Mouse (Mus musculus): ENCODE measurements around the gene Polrmt.

The Polrmt gene

DNA sequence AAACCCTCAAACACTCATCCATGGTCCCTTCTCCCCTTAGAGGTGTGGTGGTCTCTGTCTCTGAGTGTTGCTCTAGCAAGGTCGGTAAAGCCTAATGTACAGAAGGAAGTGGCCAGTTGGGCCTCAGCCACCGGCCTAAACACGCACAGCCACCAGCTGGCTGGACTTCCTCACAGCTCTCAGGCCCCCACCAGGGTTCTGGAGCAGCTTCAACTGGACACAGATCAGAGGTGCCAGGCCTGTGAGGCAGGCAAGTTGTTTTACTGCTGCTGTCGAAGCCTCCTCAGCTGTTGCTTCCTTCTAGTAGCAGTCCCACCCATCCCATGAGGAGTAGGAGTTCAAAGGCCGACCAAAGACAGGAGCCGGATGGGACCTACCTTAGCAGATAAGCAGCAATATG is 48.5 kb downstream of the Polrmt start:
- Histone ChIP-seq H3K27me3 (ENCODE audit: insufficient read depth, low read length) (peaks cover 3% of the 10 kb centered on the region; the same call in 1 of the 2 replicates), H3K4me1 (replicated peaks; ENCODE audit: low read depth, low read length) (peaks cover 47% of the 10 kb centered on the region), H3K36me3 (ENCODE audit: insufficient read depth, low read length) (no peaks in the 10 kb centered on the region), H3K4me3 (replicated peaks; ENCODE audit: low read length) (no peak overlapping the region), H3K9me3 (ENCODE audit: low read length) (no peaks in the 10 kb centered on the region)
- no peak for TF ChIP-seq NANOG (IDR thresholded peaks at IDR 0.05; ENCODE audit: borderline replicate concordance, low read length)
- no peak for TF ChIP-seq POU5F1 (IDR thresholded peaks at IDR 0.05; ENCODE audit: borderline replicate concordance, low read length)
- no peak for TF ChIP-seq CTCF (conservative IDR thresholded peaks at IDR 0.05; ENCODE audit: low read length)

GRCm38 (mm10) chr10:79696129-79696651 is 50.2 kb downstream of the Polrmt start:
- 0 out of 2 replicates have a peak overlapping the region, but pooled peaks have one; percentile 4 for H3K4me3 ChIP-seq (replicated peaks; ENCODE audit: low read length)
- H3K36me3 ChIP-seq (ENCODE audit: insufficient read depth, low read length): no peaks in the 10 kb centered on the region
- H3K27me3 ChIP-seq (ENCODE audit: insufficient read depth, low read length): peaks cover 3% of the 10 kb centered on the region; the same call in 1 of the 2 replicates
- no peaks in the 10 kb centered on the region for H3K9me3 ChIP-seq (ENCODE audit: low read length)
- TF ChIP-seq NANOG (IDR thresholded peaks at IDR 0.05; ENCODE audit: borderline replicate concordance, low read length) (no peak), POU5F1 (IDR thresholded peaks at IDR 0.05; ENCODE audit: borderline replicate concordance, low read length) (no peak), CTCF (conservative IDR thresholded peaks at IDR 0.05; ENCODE audit: low read length) (no peak)
- H3K4me1 ChIP-seq (replicated peaks; ENCODE audit: low read depth, low read length): peaks cover 47% of the 10 kb centered on the region

DNA sequence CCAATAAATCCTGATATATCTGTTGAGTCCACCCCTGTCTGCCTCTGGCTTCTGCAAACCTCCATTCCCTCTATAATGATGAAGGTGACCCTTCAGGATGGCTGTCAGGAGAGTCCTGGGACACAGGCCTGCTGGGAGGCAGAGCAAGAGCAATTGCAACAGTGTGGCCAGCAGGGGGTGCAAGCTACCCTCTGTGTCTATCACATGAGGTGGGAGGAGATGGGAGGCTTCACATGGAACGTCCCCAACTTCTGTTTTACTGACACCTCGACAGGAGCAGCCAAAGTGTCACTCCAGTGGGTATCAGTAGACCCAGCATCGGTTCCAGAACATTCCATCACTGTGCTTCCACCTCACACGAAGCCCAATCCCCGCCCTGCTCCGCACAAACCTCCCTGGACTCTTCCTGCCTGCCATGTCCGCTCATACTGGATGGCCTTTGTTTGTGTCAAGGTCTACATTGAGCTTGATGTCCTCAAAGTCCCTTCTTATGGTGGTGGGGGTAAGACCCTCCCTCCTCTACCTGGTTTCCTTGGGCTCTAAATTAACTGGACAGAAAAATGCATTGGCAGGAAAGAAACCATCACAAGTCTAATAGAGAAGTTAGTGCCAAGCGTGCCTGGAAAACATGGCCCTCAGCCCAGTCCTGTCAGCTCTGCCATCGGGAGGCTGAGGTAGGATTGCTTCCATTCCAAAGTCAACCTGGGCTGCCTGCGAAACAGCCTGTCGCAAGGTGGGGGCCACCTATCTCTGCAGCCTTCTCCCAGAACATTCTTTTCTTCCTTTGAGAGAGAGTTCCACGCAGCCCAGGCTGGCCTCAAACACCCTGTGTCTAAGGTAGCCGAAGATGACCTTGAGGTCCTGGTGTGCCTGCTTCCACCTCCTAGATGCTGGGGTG is 50.9 kb downstream of the Polrmt start:
- Histone ChIP-seq H3K9me3 (ENCODE audit: low read length) (no peaks in the 10 kb centered on the region), H3K36me3 (ENCODE audit: insufficient read depth, low read length) (no peaks in the 10 kb centered on the region), H3K27me3 (ENCODE audit: insufficient read depth, low read length) (peaks cover 3% of the 10 kb centered on the region; the same call in 1 of the 2 replicates), H3K4me1 (replicated peaks; ENCODE audit: low read depth, low read length) (peaks cover 40% of the 10 kb centered on the region), H3K4me3 (replicated peaks; ENCODE audit: low read length) (0 out of 2 replicates have a peak overlapping the region, but pooled peaks have one; percentile 4)
- TF ChIP-seq NANOG (IDR thresholded peaks at IDR 0.05; ENCODE audit: borderline replicate concordance, low read length): no peak
- no peak for TF ChIP-seq POU5F1 (IDR thresholded peaks at IDR 0.05; ENCODE audit: borderline replicate concordance, low read length)
- TF ChIP-seq CTCF (conservative IDR thresholded peaks at IDR 0.05; ENCODE audit: low read length): peak; percentile 77

DNA sequence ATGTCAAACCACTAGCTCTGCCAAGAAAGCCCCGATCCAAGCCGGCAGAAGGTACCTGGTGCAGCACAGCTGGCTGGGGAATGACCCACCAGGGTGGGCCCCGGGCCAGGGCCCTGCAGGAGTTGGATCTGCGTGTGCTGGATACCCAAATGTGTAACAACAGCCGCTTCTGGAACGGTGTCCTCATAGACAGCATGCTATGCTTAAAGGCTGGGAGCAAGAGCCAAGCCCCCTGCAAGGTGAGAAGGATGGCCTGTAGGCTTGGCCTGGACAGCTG is 52.1 kb downstream of the Polrmt start:
- Histone ChIP-seq H3K9me3 (ENCODE audit: low read length) (no peaks in the 10 kb centered on the region), H3K27me3 (ENCODE audit: insufficient read depth, low read length) (peaks cover 3% of the 10 kb centered on the region; the same call in 1 of the 2 replicates)
- TF ChIP-seq POU5F1 (IDR thresholded peaks at IDR 0.05; ENCODE audit: borderline replicate concordance, low read length) (no peak), CTCF (conservative IDR thresholded peaks at IDR 0.05; ENCODE audit: low read length) (no peak), NANOG (IDR thresholded peaks at IDR 0.05; ENCODE audit: borderline replicate concordance, low read length) (no peak)

GRCm38 (mm10) chr10:79693580-79694378 is 52.6 kb downstream of the Polrmt start:
- TF ChIP-seq CTCF (conservative IDR thresholded peaks at IDR 0.05; ENCODE audit: low read length) (no peak), POU5F1 (IDR thresholded peaks at IDR 0.05; ENCODE audit: borderline replicate concordance, low read length) (no peak)
- H3K27me3 ChIP-seq (ENCODE audit: insufficient read depth, low read length): peaks cover 3% of the 10 kb centered on the region; the same call in 1 of the 2 replicates
- H3K4me3 ChIP-seq (replicated peaks; ENCODE audit: low read length): no peak overlapping the region
- no peaks in the 10 kb centered on the region for H3K9me3 ChIP-seq (ENCODE audit: low read length)
- peaks cover 10% of the 10 kb centered on the region for H3K36me3 ChIP-seq (ENCODE audit: insufficient read depth, low read length)
- H3K4me1 ChIP-seq (replicated peaks; ENCODE audit: low read depth, low read length): peaks cover 36% of the 10 kb centered on the region

More for the DNA sequence above, 52.1 kb downstream of the Polrmt start:
- Histone ChIP-seq H3K4me1 (replicated peaks; ENCODE audit: low read depth, low read length) (peaks cover 34% of the 10 kb centered on the region), H3K4me3 (replicated peaks; ENCODE audit: low read length) (no peak overlapping the region), H3K36me3 (ENCODE audit: insufficient read depth, low read length) (peaks cover 4% of the 10 kb centered on the region)

DNA sequence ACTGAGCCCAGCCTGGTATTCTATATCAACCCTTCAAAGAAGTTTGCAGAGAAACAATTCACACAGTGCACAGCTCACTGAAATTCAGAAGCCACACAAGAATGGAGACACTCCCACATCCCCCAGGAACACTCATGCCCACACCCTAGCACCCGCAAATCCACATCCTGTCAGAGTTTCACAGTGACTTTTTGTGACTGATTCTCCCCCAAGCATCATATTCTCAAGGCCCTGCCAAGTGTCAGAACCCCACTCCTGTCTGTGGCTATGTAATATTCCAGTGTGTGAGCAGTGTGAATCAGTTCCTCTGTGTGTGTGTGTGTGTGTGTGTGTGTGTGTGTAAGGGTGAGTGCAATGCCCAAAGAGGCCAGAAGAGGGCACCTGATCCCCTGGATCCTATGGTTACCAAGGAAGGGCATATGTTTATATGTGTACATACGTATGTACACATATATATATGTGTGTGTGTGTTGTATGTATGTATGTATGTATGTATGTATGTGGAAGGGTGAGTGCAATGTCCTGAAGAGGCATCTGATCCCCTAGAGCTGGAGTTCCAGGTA is 54.3 kb downstream of the Polrmt start:
- TF ChIP-seq POU5F1 (IDR thresholded peaks at IDR 0.05; ENCODE audit: borderline replicate concordance, low read length): no peak
- no peak for TF ChIP-seq NANOG (IDR thresholded peaks at IDR 0.05; ENCODE audit: borderline replicate concordance, low read length)
- peak; percentile 71 for TF ChIP-seq CTCF (conservative IDR thresholded peaks at IDR 0.05; ENCODE audit: low read length)
- Histone ChIP-seq H3K36me3 (ENCODE audit: insufficient read depth, low read length) (peaks cover 27% of the 10 kb centered on the region), H3K9me3 (ENCODE audit: low read length) (no peaks in the 10 kb centered on the region), H3K4me3 (replicated peaks; ENCODE audit: low read length) (no peak overlapping the region), H3K27me3 (ENCODE audit: insufficient read depth, low read length) (peaks cover 3% of the 10 kb centered on the region; the same call in 1 of the 2 replicates), H3K4me1 (replicated peaks; ENCODE audit: low read depth, low read length) (peaks cover 52% of the 10 kb centered on the region)

DNA sequence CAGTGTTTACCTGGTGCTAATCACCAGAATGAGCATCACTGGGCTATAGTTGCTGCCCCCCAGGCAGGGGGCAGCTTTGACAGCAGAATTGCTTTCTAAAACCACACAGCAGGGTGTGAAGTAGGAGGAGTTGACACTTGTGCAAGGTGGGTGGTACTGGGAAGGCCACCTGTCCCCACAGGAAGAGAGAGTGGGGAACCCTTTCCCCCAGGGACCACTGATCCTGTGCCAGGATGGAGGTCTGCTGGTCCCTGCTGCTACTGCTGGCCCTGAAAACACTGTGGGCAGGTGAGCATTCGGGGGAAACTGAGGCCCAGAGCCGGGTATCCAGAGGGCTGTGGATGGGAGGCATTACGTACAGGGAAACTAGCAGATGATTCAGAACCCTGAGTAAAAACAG is 57.2 kb downstream of the Polrmt start:
- Histone ChIP-seq H3K27me3 (ENCODE audit: insufficient read depth, low read length) (no peaks in the 10 kb centered on the region), H3K4me1 (replicated peaks; ENCODE audit: low read depth, low read length) (peaks cover 63% of the 10 kb centered on the region), H3K9me3 (ENCODE audit: low read length) (no peaks in the 10 kb centered on the region), H3K36me3 (ENCODE audit: insufficient read depth, low read length) (peaks cover 56% of the 10 kb centered on the region), H3K4me3 (replicated peaks; ENCODE audit: low read length) (0 out of 2 replicates have a peak overlapping the region, but pooled peaks have one; percentile 13)
- no peak for TF ChIP-seq NANOG (IDR thresholded peaks at IDR 0.05; ENCODE audit: borderline replicate concordance, low read length)

DNA sequence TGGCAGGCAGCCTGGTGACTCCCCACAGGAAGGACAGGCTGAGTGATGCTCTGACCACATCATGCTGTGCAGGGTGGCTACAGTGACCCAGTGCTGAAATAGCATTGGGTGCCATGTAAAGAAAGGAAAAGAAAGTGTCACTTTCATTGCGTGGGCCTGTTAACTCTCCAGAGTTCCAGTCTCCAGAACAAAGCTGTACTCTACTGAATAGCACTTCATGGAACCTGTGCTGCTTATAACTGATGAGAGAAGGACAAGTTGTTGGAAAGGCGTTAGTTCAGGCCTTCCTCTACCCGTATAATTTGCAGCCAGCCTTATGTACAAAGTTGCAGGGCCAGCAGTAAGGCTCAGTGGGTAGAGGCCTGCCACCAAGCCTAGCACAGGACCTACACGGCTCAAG is 57.7 kb downstream of the Polrmt start, which contains the start of gene Gzmm:
TSS of gene Gzmm (plus strand) at position 301 of the 400 bp plus-strand sequence.
- H3K4me1 ChIP-seq (replicated peaks; ENCODE audit: low read depth, low read length): peaks cover 67% of the 10 kb centered on the region
- H3K9me3 ChIP-seq (ENCODE audit: low read length): no peaks in the 10 kb centered on the region
- H3K4me3 ChIP-seq (replicated peaks; ENCODE audit: low read length): peak within 1 kb of the TSS; percentile 13; the same call in 1 of the 2 replicates
- peaks cover 60% of the 10 kb centered on the region for H3K36me3 ChIP-seq (ENCODE audit: insufficient read depth, low read length)
- TF ChIP-seq NANOG (IDR thresholded peaks at IDR 0.05; ENCODE audit: borderline replicate concordance, low read length) (no peak), POU5F1 (IDR thresholded peaks at IDR 0.05; ENCODE audit: borderline replicate concordance, low read length) (no peak), CTCF (conservative IDR thresholded peaks at IDR 0.05; ENCODE audit: low read length) (no peak)
- H3K27me3 ChIP-seq (ENCODE audit: insufficient read depth, low read length): no peaks in the 10 kb centered on the region

Measured in E14TG2a.4 (cell line).